Mouse (Mus musculus) heart, embryonic 14.5 days (tissue): Measurements from ENCODE around the gene Poc1a. TPM values are rescaled to one million over a fixed set of nuclear protein-coding genes. Genes with fewer than 3 reads are reported as not detected.
A peak's percentile ranks its signal among the peaks of the same experiment; 100 is the strongest.

Source experiments
- ATAC-seq: fragments of 200-750 bp; cut with Nextera tagmentation; 2 replicates; pipeline ENCODE4 v1.8.0; 2017; ENCODE audit warnings: low read depth, moderate TSS enrichment; ENCODE audit not compliant: insufficient number of reproducible peaks, insufficient read depth, low FRiP score
- H3K27ac ChIP-seq, 2 experiments: fragments of 200-500 bp in 1 of 2; fragments of 300-500 bp in 1 of 2; sonication (generic) in 1 of 2; replicated peaks in 1 of 2; 2 replicates each; pipeline ENCODE4 v1.5.1; 2012 to 2014; ENCODE audit warnings: low read depth in 2 of 2, low read length in 2 of 2, control low read depth in 1 of 2, mild to moderate bottlenecking in 1 of 2, mixed read lengths in 1 of 2; ENCODE audit not compliant: control insufficient read depth in 1 of 2, insufficient read depth in 1 of 2
- H3K27me3 ChIP-seq: fragments of 300-500 bp; sonication (generic); 2 replicates; pipeline ENCODE4 v1.6.1; 2014; ENCODE audit warnings: mild to moderate bottlenecking, low read length, control low read depth; ENCODE audit not compliant: control insufficient read depth, insufficient read depth
- H3K36me3 ChIP-seq: fragments of 300-500 bp; sonication (generic); 2 replicates; pipeline ENCODE4 v1.6.1; 2014; ENCODE audit warnings: mild to moderate bottlenecking, control low read depth, low read length, mixed read lengths; ENCODE audit not compliant: control insufficient read depth, insufficient read depth
- H3K4me1 ChIP-seq, 2 experiments: fragments of 200-500 bp in 1 of 2; fragments of 300-500 bp in 1 of 2; sonication (generic) in 1 of 2; 2 replicates each; pipeline ENCODE4 v1.6.1; 2012 to 2014; ENCODE audit warnings: low read length in 2 of 2, control low read depth in 1 of 2, mixed read lengths in 1 of 2; ENCODE audit not compliant: control insufficient read depth in 2 of 2, insufficient read depth in 2 of 2
- H3K4me2 ChIP-seq: fragments of 300-500 bp; sonication (generic); 2 replicates; pipeline ENCODE4 v1.6.1; 2014; ENCODE audit warnings: mild to moderate bottlenecking, low read length
- H3K4me3 ChIP-seq, 2 experiments: fragments of 200-500 bp in 1 of 2; fragments of 300-500 bp in 1 of 2; sonication (generic) in 1 of 2; 2 replicates each; pipeline ENCODE4 v1.5.1; 2012 to 2014; ENCODE audit warnings: low read length in 2 of 2, mild to moderate bottlenecking in 2 of 2, control low read depth in 1 of 2, low read depth in 1 of 2, moderate library complexity in 1 of 2; ENCODE audit not compliant: control insufficient read depth in 1 of 2, insufficient read depth in 1 of 2
- H3K9ac ChIP-seq: fragments of 300-500 bp; sonication (generic); 2 replicates; pipeline ENCODE4 v1.6.1; 2014; ENCODE audit warnings: mild to moderate bottlenecking, low read length
- H3K9me3 ChIP-seq: fragments of 300-500 bp; sonication (generic); 2 replicates; pipeline ENCODE4 v1.6.1; 2016; ENCODE audit warnings: low read length, control low read depth; ENCODE audit not compliant: control insufficient read depth
- WGBS: fragments of 180-500 bp; shearing (Covaris S2); extraction: QIAGEN DNeasy Blood & Tissue Kit; methylation state at CpG from one replicate; pipeline ENCODE4 v1.1.7; 2014; 5-methylcytosine and 5-hydroxymethylcytosine counted together
- polyA plus RNA-seq: library from polyadenylated mRNA; unstranded; fragments of >200 nt; fragmentation: Nextera tagmentation; extraction: Ambion mirVana; gene quantifications from 2 replicates; pipeline ENCODE4 v1.2.1, GENCODE M21; 2014

Poc1a gene
- polyA plus RNA-seq, 1 experiment from 2014 or later, result 24.3 TPM

GRCm38 (mm10) chr9:106394649-106395602 is 114.1 kb downstream of the Poc1a start:
- 52% methylated on average over 11 of the region's 11 CpGs for WGBS
- H3K4me3 ChIP-seq, result no peak overlapping the region
- H3K9me3 ChIP-seq, result no peaks in the 10 kb centered on the region
- no peak overlapping the region for H3K4me2 ChIP-seq
- H3K27me3 ChIP-seq, result no peaks in the 10 kb centered on the region
- no peak; the same call in 1 of the 2 replicates for ATAC-seq
- no peak overlapping the region for H3K27ac ChIP-seq
- no peaks in the 10 kb centered on the region for H3K36me3 ChIP-seq
- H3K9ac ChIP-seq, result peak overlapping the region; percentile 42
- H3K4me1 ChIP-seq, result peaks cover 41 to 49% of the 10 kb centered on the region in 2 experiments

- peak overlapping the region; percentile 3; the same call in 1 of the 2 replicates for H3K9ac ChIP-seq
- no peaks in the 10 kb centered on the region for H3K27me3 ChIP-seq
- H3K4me3 ChIP-seq, result no peak overlapping the region
- no peaks in the 10 kb centered on the region for H3K9me3 ChIP-seq
- peaks cover 37 to 41% of the 10 kb centered on the region in 2 experiments for H3K4me1 ChIP-seq
- ATAC-seq, result no peak
- WGBS, result 14% methylated on average over 4 of the region's 4 CpGs
- no peak overlapping the region for H3K4me2 ChIP-seq
- 0 out of 4 replicates have a peak overlapping the region, but pooled peaks of 1 of the 2 experiments have one; percentile 15 for H3K27ac ChIP-seq
- H3K36me3 ChIP-seq, result no peaks in the 10 kb centered on the region
Observed at GRCm38 (mm10) chr9:106397733-106398132, 116.9 kb downstream of the Poc1a start.

- Histone ChIP-seq H3K27ac (no peak overlapping the region), H3K27me3 (no peaks in the 10 kb centered on the region), H3K4me2 (no peak overlapping the region), H3K36me3 (no peaks in the 10 kb centered on the region), H3K9me3 (no peaks in the 10 kb centered on the region), H3K9ac (no peak overlapping the region), H3K4me3 (no peak overlapping the region), H3K4me1 (peaks cover 35 to 38% of the 10 kb centered on the region in 2 experiments)
- 55% methylated on average over 9 of the region's 9 CpGs for WGBS
- ATAC-seq, result no peak
Observed at GRCm38 (mm10) chr9:106398667-106399311, 117.9 kb downstream of the Poc1a start.

- peaks cover 27 to 33% of the 10 kb centered on the region in 2 experiments for H3K4me1 ChIP-seq
- 84% methylated on average over 3 of the region's 3 CpGs for WGBS
- no peaks in the 10 kb centered on the region for H3K27me3 ChIP-seq
- no peak for ATAC-seq
- H3K9me3 ChIP-seq, result no peaks in the 10 kb centered on the region
- no peak overlapping the region for H3K9ac ChIP-seq
- no peak overlapping the region for H3K4me2 ChIP-seq
- H3K27ac ChIP-seq, result no peak overlapping the region
- H3K36me3 ChIP-seq, result no peaks in the 10 kb centered on the region
- no peak overlapping the region for H3K4me3 ChIP-seq
Observed at GRCm38 (mm10) chr9:106399808-106400207, 118.9 kb downstream of the Poc1a start.

Other genes with a start within 250 kb of the Poc1a start
- 0.16 TPM in 1 of 2 replicates, not detected in the other for gene Col6a4, start 184.3 kb upstream of the Poc1a start, polyA plus RNA-seq
- gene Glyctk, start 122.9 kb upstream of the Poc1a start, polyA plus RNA-seq, result 0.73 and 1.0 TPM in 2 replicates
- gene Wdr82, start 110.1 kb upstream of the Poc1a start, polyA plus RNA-seq, result 19.6 and 22.6 TPM in 2 replicates
- gene Ppm1m, start 81.3 kb upstream of the Poc1a start, polyA plus RNA-seq, result 19.1 and 19.4 TPM in 2 replicates
- gene Twf2, start 78.0 kb upstream of the Poc1a start, polyA plus RNA-seq, result 45.5 and 48.8 TPM in 2 replicates
- 0.05 and 0.09 TPM in 2 replicates for gene Tlr9, start 58.5 kb upstream of the Poc1a start, polyA plus RNA-seq
- gene Alas1, start 32.4 kb upstream of the Poc1a start, polyA plus RNA-seq, result 162 and 181 TPM in 2 replicates
- 16.4 and 19.8 TPM in 2 replicates for gene Dusp7, start 87.6 kb downstream of the Poc1a start, polyA plus RNA-seq
- 691 and 781 TPM in 2 replicates for gene Rpl29, start 148.4 kb downstream of the Poc1a start, polyA plus RNA-seq
- 22.8 and 24.8 TPM in 2 replicates for gene Acy1, start 157.3 kb downstream of the Poc1a start, polyA plus RNA-seq
- gene Abhd14b, start 166.4 kb downstream of the Poc1a start, polyA plus RNA-seq, result 6.6 and 7.1 TPM in 2 replicates
- gene Abhd14a, start 166.6 kb downstream of the Poc1a start, polyA plus RNA-seq, result 55.9 and 57.5 TPM in 2 replicates
- gene Pcbp4, start 172.2 kb downstream of the Poc1a start, polyA plus RNA-seq, result 59.0 and 66.4 TPM in 2 replicates
- 0.30 and 0.46 TPM in 2 replicates for gene Gpr62, start 184.9 kb downstream of the Poc1a start, polyA plus RNA-seq
- 21.8 TPM in 2 replicates for gene Rrp9, start 194.9 kb downstream of the Poc1a start, polyA plus RNA-seq
- 1.2 and 1.3 TPM in 2 replicates for gene Parp3, start 195.9 kb downstream of the Poc1a start, polyA plus RNA-seq
- gene Iqcf1, start 218.9 kb downstream of the Poc1a start, polyA plus RNA-seq, result not detected in 2 replicates
- gene Iqcf5, start 233.5 kb downstream of the Poc1a start, polyA plus RNA-seq, result not detected in 2 replicates